Mouse (Mus musculus): Measurements from ENCODE around the gene Capn1. TPM values are rescaled to one million over a fixed set of nuclear protein-coding genes. Genes with fewer than 3 reads are reported as not detected.
A peak's percentile ranks its signal among the peaks of the same experiment; 100 is the strongest.

The Capn1 gene
- polyA plus RNA-seq, 1 experiment from 2014 or later: 70.4 TPM

DNA sequence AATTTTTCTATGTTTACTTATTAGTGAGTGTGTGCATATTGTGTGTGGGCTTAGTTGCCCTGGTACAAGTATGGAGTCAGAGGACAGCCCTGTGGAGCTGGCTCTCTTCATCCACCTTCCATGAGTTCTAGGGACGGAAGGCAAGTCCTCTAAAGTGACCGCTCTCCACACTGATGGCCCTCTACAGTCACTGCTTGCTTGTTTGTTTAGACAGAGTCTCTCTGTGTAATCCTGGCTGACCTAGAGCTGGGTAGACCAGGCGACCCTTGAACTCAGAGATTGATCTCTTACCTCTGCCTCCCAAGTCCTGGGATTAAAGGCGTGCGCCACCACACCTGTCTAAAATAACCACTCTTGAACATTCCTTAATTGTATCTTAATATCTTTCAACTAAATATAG, 58.3 kb downstream of the Capn1 start:
- no peaks in the 10 kb centered on the region for H3K27me3 ChIP-seq
- DNase-seq (ENCODE audit: low read depth, low spot score) (no peak), ATAC-seq (no peak)
- TF ChIP-seq CTCF (IDR thresholded peaks at IDR 0.05): no peak
- POLR2A ChIA-PET: interaction anchor here (0.6 to 5.0 kb wide), 3 partner anchors 33 to 342 kb away, joined by 3 to 25 read pairs (median 5); partner anchors contain the start of gene Cdc42ep2
- CTCF ChIA-PET: interaction anchor here (0.7 to 8.2 kb wide), 5 partner anchors 28 to 191 kb away, joined by 3 to 100 read pairs (median 10); partner anchors contain the start of genes Capn1 and Cdc42ep2
- in situ Hi-C loops (cut with MboI; ENCODE audit: low pct_unique_long_range_greater_than_20kb): loop anchor here (5.0 kb wide), 1 partner anchor 170 kb away; no protein-coding TSS in a partner anchor

- peak; percentile 64 for ATAC-seq
These were observed 59.0 kb downstream of the Capn1 start for GRCm38 (mm10) chr19:5956685-5957084.

GRCm38 (mm10) chr19:5955704-5956670, 59.7 kb downstream of the Capn1 start:
- no peaks in the 10 kb centered on the region for H3K27me3 ChIP-seq
- ChIA-PET CTCF (interaction anchor here (0.9 to 8.2 kb wide), 13 partner anchors 11 to 169 kb away, joined by 3 to 100 read pairs (median 5); partner anchors contain the start of genes Capn1 and Cdc42ep2), POLR2A (interaction anchor here (0.6 to 5.0 kb wide), 8 partner anchors 8 to 1300 kb away, joined by 3 to 25 read pairs (median 4); partner anchors contain the start of genes Cdc42ep2 and Pola2)
- in situ Hi-C loops (cut with MboI; ENCODE audit: low pct_unique_long_range_greater_than_20kb): loop anchor here (5.0 kb wide), 1 partner anchor 169 kb away; no protein-coding TSS in a partner anchor
- ATAC-seq (peak; percentile 34), DNase-seq (ENCODE audit: low read depth, low spot score) (no peak)
- TF ChIP-seq CTCF (IDR thresholded peaks at IDR 0.05): no peak

More at GRCm38 (mm10) chr19:5956685-5957084, 59.0 kb downstream of the Capn1 start:
- in situ Hi-C loops (cut with MboI; ENCODE audit: low pct_unique_long_range_greater_than_20kb): loop anchor here (5.0 kb wide), 1 partner anchor 169 kb away; no protein-coding TSS in a partner anchor
- ChIA-PET CTCF (interaction anchor here (0.7 to 8.2 kb wide), 14 partner anchors 12 to 191 kb away, joined by 3 to 100 read pairs (median 5); partner anchors contain the start of genes Capn1 and Cdc42ep2), POLR2A (interaction anchor here (0.6 to 5.0 kb wide), 3 partner anchors 32 to 343 kb away, joined by 3 to 25 read pairs (median 4); partner anchors contain the start of gene Cdc42ep2)
- no peak for TF ChIP-seq CTCF (IDR thresholded peaks at IDR 0.05)
- H3K27me3 ChIP-seq: no peaks in the 10 kb centered on the region
- DNase-seq (ENCODE audit: low read depth, low spot score): no peak

DNA sequence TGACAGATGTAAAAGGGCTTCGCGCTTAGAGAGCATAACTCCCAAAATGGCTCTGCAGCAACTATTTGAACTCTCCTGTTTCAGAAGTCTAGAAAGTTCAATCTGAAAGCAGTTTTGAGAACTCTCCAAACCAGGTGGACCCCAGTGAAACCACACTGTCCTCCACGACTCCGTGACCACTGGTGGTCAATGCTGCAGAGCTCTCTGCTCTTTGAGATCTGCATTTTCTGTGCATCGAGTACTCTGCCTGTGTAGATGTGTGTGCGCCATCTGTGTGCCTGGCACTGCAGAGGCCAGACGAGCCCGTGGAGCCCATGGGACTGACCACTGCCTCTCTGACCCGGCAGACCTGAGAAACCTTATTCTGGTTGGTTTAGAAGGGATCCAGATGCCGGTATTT, 60.8 kb downstream of the Capn1 start:
- POLR2A ChIA-PET: interaction anchor here (0.6 to 5.0 kb wide), 3 partner anchors 24 to 510 kb away, joined by 4 to 25 read pairs (median 5); partner anchors contain the start of gene Cdc42ep2
- CTCF ChIA-PET: interaction anchor here (0.8 to 8.2 kb wide), 4 partner anchors 10 to 31 kb away, joined by 4 to 100 read pairs (median 12); partner anchors contain the start of gene Cdc42ep2
- H3K27me3 ChIP-seq: no peaks in the 10 kb centered on the region
- DNase-seq (ENCODE audit: low read depth, low spot score) (no peak), ATAC-seq (no peak)
- in situ Hi-C loops (cut with MboI; ENCODE audit: low pct_unique_long_range_greater_than_20kb): loop anchor here (5.0 kb wide), 1 partner anchor 168 kb away; no protein-coding TSS in a partner anchor
- TF ChIP-seq CTCF (IDR thresholded peaks at IDR 0.05): no peak

- in situ Hi-C loops (cut with MboI; ENCODE audit: low pct_unique_long_range_greater_than_20kb): no loop called here
- POLR2A ChIA-PET: interaction anchor here (0.6 to 5.0 kb wide), 2 partner anchors 30 to 34 kb away, joined by 3 to 25 read pairs; partner anchors contain the start of gene Cdc42ep2
- no peak for ATAC-seq
- DNase-seq (ENCODE audit: low read depth, low spot score): no peak
- CTCF ChIA-PET: interaction anchor here (0.8 to 8.2 kb wide), 3 partner anchors 9 to 30 kb away, joined by 4 to 100 read pairs (median 11); partner anchors contain the start of gene Cdc42ep2
- no peak for TF ChIP-seq CTCF (IDR thresholded peaks at IDR 0.05)
- H3K27me3 ChIP-seq: no peaks in the 10 kb centered on the region
These were observed 61.5 kb downstream of the Capn1 start for GRCm38 (mm10) chr19:5954031-5954710.

GRCm38 (mm10) chr19:5953201-5953770, 62.4 kb downstream of the Capn1 start:
- CTCF ChIA-PET: interaction anchor here (1.2 to 8.2 kb wide), 2 partner anchors 29 to 166 kb away, joined by 3 to 100 read pairs; partner anchors contain the start of gene Cdc42ep2
- DNase-seq (ENCODE audit: low read depth, low spot score): no peak
- POLR2A ChIA-PET: interaction anchor here (0.6 to 5.0 kb wide), 2 partner anchors 29 to 33 kb away, joined by 3 to 25 read pairs; partner anchors contain the start of gene Cdc42ep2
- no peak for ATAC-seq
- no peak for TF ChIP-seq CTCF (IDR thresholded peaks at IDR 0.05)
- H3K27me3 ChIP-seq: no peaks in the 10 kb centered on the region
- in situ Hi-C loops (cut with MboI; ENCODE audit: low pct_unique_long_range_greater_than_20kb): no loop called here

DNA sequence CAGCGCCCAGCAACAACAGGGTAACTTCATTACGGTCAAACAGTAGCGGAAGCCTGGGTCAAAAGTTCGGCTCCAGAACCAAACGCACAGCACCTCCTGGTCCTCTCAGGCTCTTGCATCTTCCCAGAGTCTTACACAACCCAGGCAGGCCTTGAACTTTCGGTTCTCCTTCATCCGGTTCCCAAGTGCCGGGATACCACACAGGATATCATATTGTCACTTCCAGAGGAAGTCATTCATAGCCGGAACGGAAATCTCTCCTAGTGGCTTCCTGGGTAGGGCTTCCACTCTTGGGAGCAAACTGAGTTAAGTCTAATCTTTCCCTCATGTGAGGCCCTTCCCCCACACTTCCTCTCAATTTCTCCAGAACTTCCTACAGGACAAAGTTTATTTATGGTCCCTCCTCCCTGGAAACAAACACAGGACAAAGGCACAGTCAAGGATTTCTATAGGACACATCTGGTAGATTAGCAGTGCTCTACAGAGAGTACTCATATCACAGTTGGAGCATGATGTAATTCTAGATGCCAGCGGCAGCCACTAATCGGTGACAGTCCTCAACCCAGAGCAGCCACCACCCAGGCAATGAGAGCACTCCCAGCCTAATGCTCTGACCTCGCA, 63.5 kb downstream of the Capn1 start:
- no peak for ATAC-seq
- ChIA-PET POLR2A (no interaction called here), CTCF (interaction anchor here (1.2 to 8.2 kb wide), 2 partner anchors 28 to 165 kb away, joined by 3 to 100 read pairs; partner anchors contain the start of gene Cdc42ep2)
- in situ Hi-C loops (cut with MboI; ENCODE audit: low pct_unique_long_range_greater_than_20kb): no loop called here
- H3K27me3 ChIP-seq: no peaks in the 10 kb centered on the region
- DNase-seq (ENCODE audit: low read depth, low spot score): no peak
- TF ChIP-seq CTCF (IDR thresholded peaks at IDR 0.05): no peak

GRCm38 (mm10) chr19:5951631-5952030, 64.1 kb downstream of the Capn1 start:
- DNase-seq (ENCODE audit: low read depth, low spot score): no peak
- CTCF ChIA-PET: interaction anchor here (0.7 kb wide), 1 partner anchor 27 kb away, joined by 3 read pairs; no protein-coding TSS in a partner anchor
- no peak for ATAC-seq
- POLR2A ChIA-PET: no interaction called here
- no peak for TF ChIP-seq CTCF (IDR thresholded peaks at IDR 0.05)
- in situ Hi-C loops (cut with MboI; ENCODE audit: low pct_unique_long_range_greater_than_20kb): no loop called here
- H3K27me3 ChIP-seq: no peaks in the 10 kb centered on the region

DNA sequence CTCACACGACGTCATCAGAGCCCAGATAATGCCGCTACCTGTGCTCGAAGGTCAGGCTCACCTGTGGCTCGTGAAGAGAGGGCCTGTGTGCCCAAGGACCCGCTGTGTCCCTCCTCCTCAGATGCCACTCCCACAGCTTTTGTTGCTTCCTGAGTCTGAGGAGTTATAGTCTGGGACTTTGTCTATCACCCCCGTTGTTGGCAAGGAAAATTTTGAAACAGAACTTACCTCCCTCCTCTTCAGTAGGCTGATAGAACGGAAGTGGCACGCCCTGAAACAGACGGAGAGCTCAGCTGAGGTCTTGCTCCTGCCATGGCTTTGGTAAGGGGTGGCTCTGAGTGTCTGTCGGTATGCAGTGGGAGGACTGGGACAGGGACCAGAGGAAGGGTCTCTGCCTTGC, 65.5 kb downstream of the Capn1 start:
- in situ Hi-C loops (cut with MboI; ENCODE audit: low pct_unique_long_range_greater_than_20kb): no loop called here
- DNase-seq (ENCODE audit: low read depth, low spot score): no peak
- ChIA-PET CTCF (interaction anchor here (1.5 kb wide), 1 partner anchor 25 kb away, joined by 7 read pairs; the partner anchor contains the start of gene Cdc42ep2), POLR2A (interaction anchor here (0.9 kb wide), 1 partner anchor 24 kb away, joined by 3 read pairs; no protein-coding TSS in a partner anchor)
- no peak for ATAC-seq
- TF ChIP-seq CTCF (IDR thresholded peaks at IDR 0.05): no peak
- H3K27me3 ChIP-seq: no peaks in the 10 kb centered on the region

Measured in Patski (cell line).